Mouse (Mus musculus) right cerebral cortex, postnatal 10 days (tissue): Measurements from ENCODE around the gene Nfe2l2.

Source experiments
- DNase-seq, 2 experiments: peaks; one replicate each; pipeline ENCODE4 v3.0.0; 2021; ENCODE audit warnings: low spot score in 2 of 2

Gene Nfe2l2

DNA sequence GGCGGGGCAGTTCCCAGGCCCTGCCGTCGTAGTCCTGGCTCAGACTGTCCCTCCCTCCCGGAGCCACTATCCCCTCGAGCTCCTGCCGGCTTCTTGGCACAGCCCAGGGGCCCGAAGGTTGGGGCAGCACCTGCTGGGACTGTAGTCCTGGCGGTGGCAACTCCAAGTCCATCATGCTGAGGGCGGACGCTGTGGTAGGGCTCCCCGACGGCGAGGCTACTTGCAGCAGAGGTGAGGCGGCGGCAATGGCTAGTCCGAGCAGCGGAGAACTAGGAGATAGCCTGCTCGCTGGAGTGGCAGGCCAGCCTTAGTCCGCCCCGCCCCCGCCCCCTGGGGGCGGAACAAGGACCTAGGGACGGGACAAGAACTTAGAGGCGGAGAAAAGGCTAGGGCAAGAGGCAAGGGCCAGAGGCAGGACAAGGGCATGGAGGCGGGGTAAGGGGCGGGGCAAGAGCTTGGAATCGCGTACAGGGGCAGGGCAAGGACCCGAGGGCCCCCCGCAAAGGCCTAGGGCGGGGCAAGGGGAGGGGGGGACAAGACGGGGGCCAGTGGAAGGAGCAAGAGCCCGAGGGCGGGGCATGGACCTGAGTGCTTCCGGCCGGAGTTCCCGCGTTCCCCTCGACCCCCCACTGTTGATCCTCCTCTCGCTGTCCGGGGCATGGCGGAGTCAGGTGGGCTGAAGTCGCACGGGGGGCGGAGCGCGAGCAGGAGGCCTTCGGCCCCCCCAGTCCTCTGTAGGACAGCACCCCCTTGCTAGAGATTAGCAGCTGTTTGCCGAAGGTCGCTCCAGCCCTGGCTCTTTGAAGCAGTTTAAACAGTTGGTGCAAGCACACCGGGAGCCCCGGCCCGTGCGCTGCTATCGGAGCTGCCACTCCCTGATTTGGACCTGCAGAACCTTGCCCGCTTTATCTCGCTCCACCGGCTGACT lies at the start of gene Nfe2l2:
TSS of gene Nfe2l2 (minus strand) at position 408 of the 928 bp plus-strand sequence.
- DNase-seq: peak; percentile 89 to 90

DNA sequence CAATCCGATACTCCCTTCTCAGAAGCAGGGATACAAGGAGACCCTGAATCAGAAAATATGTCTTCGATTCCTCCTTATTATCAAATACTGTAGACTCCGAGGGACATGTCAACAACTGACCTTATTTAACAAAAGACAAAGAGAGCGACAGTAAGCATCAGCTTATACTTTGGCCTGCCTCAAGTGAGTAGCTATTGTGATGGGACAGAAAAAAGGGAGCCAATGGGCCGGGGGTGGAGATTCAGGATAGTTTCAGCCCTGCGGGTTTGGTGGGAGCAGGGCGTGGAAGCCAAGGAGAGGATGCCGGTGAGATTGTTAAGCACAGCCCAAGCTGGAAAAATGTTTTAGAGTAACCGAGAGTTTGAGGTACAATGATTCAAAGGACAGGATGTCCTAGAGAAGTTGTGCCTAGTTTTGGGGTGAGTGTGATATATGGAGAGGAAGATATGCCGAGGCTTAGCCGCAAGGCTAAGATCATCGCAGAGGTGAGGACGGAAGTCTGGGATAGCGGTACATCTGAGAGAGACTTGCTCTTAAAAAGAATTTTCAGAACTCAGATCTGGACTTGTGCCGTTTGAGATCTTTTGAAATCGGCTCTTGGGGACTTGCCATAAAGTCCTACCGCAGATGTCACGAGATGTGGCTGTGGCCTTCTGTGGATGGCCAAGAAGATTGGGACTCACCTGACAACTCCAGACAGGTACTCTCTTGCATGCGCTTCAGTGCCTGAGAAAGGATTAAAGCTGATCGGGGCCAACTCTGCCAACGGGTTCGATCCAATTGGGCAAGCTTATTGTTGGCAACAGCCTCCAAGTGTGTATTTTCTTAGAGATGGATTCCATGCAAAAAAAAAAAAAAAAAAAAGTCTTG lies 48.1 kb upstream of the Nfe2l2 start:
- DNase-seq: no peak

DNA sequence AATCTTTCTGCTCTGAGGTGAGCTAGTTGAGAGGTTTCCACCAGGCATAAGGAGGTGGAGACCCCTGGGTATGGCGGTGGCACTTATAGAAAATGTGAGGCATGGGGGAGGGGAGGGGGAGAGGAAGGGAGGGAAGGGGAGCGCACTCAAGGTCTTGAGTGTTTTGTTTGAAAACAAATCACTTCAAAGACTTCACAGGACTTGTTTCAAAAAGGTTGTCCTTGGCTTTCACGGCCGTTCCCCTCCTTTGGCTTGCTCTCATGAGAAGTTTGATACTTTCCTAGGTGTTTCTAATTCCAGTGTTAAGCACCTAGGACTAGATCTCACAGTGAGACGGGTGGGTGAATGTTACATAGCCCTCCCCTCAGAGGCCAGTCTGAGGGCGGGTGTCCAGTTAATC lies 47.5 kb upstream of the Nfe2l2 start:
- no peak for DNase-seq

DNA sequence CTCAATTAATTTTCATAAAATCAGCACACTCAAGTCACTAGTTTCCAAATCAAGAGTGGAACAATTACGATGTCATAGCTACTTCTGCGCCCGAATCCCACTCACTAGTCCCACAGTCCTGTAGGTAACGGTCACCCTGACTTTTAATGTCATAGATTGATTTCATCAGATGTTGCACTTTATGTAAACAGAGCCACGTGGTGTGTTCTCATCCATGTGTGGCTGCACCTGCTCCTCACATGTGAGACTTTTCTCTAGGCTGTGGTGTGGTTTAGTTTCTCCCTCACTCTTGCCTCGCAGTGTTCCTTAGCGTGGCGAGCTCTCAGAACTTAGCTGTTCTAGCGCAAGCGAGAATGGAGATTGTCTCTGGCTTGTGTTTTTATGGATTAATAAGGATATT lies 46.4 kb upstream of the Nfe2l2 start:
- DNase-seq: no peak

DNA sequence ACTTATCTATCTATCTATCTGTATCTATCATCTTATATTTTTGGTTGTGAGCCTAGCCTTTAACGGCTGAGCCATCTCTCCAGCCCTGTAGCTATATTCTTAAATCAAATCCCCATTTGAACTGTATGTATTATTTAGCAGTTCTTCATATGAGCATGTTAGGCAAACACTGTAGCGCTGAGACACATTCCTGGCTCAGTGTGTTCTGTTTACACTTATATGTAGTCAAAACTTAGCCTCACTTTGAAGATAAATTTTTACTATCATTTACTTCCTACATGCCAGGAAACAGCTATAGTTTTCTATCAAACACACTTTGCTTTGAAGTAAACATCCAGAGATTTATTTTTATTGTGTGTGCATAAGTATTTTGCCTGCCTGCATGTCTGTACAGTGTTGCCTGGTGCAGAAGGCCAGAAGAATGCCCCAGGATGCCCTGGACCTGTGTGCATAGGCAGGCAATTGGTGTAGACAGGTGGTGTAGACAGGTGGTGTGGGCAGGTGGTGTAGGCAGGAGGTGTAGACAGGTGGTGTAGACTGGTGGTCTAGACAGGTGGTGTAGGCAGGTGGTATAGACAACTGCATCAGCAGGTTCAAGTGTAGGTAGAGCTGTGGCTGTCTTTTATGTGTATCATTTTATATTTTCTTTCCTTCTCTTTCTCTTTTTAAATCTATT lies 45.7 kb upstream of the Nfe2l2 start:
- no peak for DNase-seq

DNA sequence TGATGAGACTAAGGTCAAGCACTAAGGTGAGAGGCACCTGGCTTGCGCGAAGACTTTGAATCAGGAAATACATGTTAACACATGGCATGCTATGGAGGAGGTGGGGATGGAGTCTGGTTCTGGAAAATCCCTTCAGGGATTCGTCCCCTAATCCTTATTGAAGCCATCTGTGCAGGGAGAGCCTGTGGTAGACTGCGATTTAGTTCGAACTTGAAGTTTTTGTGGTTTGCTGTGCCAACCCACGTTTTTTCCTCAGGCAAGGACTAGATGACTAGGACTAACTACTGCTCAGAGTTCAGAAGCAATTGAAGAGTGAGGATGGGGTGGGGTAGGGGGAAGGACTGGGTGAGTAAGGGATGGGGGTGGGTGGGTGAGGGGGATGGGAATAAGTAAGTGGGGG lies 44.4 kb upstream of the Nfe2l2 start:
- DNase-seq: no peak

GRCm38 (mm10) chr2:75737006-75737503 lies 32.6 kb upstream of the Nfe2l2 start:
- no peak for DNase-seq

GRCm38 (mm10) chr2:75734196-75734865 lies 29.9 kb upstream of the Nfe2l2 start:
- DNase-seq: no peak

- DNase-seq: no peak
These were observed 28.7 kb upstream of the Nfe2l2 start for GRCm38 (mm10) chr2:75733177-75733576.

DNA sequence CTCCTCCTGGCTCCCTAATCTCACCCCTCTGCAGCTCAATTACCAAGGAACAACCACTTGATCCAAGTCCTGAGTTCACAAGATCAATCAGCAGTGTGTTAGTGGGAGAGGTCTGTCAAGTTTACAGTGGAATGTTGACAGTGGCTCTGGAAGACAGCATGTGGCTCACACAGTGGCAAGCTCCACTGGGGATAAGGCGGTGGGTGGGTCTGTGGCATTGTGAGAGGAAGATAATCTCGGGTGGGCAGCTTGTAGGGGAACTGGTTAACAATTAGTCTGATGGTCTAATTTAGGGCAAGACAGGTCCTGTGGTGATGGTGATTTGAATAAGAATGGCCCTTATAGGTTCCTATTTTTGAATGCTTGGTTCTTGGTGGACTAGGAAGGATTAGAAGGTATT lies 27.5 kb upstream of the Nfe2l2 start:
- no peak for DNase-seq

GRCm38 (mm10) chr2:75731233-75731651 lies 26.8 kb upstream of the Nfe2l2 start:
- DNase-seq: no peak

GRCm38 (mm10) chr2:75730052-75730451 lies 25.6 kb upstream of the Nfe2l2 start:
- DNase-seq: no peak

- DNase-seq: no peak
These were observed 20.5 kb upstream of the Nfe2l2 start for GRCm38 (mm10) chr2:75724863-75725445.

- no peak for DNase-seq
These were observed 19.0 kb upstream of the Nfe2l2 start for GRCm38 (mm10) chr2:75723481-75723880.

GRCm38 (mm10) chr2:75722893-75723292 lies 18.5 kb upstream of the Nfe2l2 start:
- DNase-seq: no peak

DNA sequence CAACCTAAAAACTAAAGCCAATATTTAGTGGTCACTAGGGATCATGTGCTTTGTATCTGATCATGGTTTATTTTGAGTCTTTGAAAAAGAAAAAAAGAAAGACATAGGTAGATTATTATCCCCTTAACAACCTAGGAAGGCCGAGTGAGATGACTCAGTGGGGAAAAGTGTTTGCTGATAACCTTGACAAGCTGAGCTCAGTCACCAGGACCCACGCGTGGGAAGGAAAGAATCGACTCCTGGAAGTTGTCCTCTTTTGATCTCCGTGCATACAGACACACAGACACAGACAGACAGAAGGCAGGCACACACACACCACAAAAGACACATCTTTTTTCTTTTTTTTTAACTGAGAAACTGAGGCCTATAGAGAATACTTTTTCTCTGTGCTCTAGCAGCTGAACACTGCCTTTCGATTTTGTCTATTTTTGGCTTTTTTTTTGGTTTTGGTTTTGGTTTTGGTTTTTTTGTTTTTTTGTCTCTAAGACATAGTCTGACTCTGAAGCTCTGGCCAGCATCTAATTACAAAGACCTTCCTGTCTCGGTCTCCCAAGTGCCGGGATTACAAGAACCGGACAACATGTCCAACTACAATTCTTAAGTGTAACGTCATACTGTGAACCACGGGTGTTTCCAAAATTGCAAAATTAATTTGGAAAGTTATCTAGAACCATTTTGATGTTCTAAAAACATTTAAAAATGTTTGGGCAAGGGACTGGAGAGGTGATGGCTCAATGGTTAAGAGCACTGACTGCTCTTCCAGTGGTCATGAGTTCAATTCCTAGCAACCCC lies 16.0 kb upstream of the Nfe2l2 start:
- DNase-seq: no peak

- DNase-seq: no peak
These were observed 15.0 kb upstream of the Nfe2l2 start for GRCm38 (mm10) chr2:75719331-75719869.

DNA sequence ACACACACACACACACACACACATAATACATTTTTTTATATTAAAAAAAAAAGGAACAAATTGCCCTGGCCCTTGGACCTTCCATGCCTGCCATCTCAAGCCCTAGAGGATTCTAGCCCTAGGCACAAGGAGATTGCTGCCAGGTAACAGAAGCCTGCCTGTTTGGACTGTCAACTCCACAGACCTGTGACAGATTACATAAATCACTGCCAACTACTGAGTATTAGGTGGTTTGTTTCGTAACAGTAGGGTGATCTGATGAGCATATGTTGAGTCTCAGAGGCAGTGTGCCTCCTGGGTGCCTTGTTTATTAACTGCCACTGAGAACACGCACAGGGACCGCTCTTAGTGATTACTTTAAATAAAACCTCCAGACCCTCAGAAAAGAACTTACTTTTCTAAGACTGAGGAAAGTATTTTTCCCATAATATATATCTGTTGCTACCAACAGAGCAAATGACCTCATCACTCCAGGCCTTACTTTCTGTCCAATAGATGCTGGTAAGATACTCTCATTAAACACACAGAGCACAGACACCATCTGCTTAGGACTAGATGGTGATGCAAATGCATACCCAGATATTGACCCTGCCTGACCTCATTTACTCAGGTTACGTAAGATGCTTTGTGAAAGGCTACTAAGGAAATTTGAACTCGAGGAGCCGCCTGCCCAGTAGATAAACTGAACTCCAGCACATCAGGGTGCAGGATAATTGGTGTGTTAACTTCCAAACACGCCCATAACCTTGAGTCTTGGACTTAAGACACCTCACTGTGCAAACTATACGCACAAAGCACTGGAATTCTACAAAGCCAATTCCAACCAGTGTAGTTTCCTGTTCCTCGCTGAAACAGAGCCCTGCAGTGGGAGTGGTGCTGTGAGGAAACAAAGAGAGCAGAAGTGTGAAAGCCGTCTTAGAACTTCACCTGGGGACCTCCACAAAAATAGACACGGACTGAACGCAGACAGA lies 11.9 kb upstream of the Nfe2l2 start:
- no peak for DNase-seq

DNA sequence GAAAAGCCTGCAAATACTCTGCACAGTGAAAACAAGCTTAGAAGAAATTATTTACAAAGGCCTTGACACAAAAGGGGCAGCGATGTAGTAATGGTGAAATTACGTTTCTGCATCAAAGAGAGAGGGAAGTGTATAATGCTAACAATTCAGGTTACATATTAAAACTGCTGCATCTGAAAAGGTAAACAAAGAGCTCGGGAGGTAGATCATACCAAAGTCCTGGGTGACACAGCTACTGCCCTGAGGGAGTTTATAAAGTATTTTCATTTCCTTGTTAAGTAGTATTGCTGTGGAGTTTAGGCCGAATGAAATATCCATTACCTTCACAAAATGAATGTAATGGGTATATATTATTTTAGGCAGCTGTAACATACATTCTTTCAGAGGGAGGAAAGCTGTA lies 10.3 kb upstream of the Nfe2l2 start:
- DNase-seq: no peak
